Mouse (Mus musculus): Measurements from ENCODE around the gene Mrpl32. TPM values are rescaled to one million over a fixed set of nuclear protein-coding genes. Genes with fewer than 3 reads are reported as not detected.

The Mrpl32 gene
- polyA plus RNA-seq, 1 experiment, result 9.7 TPM

- DNase-seq, result no peak
- WGBS, result 8% methylated on average over 10 of the region's 10 CpGs
- Histone ChIP-seq H3K36me3 (ENCODE audit: control insufficient read depth, insufficient read depth, low read length) (peaks cover 3% of the 10 kb centered on the region), H3K27ac (ENCODE audit: insufficient read depth, low read depth, low read length) (peak overlapping the region; percentile 67), H3K4me3 (ENCODE audit: insufficient read depth, low read depth, low read length) (peak overlapping the region; percentile 97), H3K4me1 (ENCODE audit: control insufficient read depth, insufficient read depth, low read length) (0 out of 2 replicates have a peak, but pooled peaks cover 3% of the 10 kb centered on the region), H3K27me3 (replicated peaks; ENCODE audit: control insufficient read depth, insufficient read depth, low read length) (no peaks in the 10 kb centered on the region)
- TF ChIP-seq POLR2A (IDR thresholded peaks at IDR 0.05; ENCODE audit: low read depth, low read length), result no peak
- no peak for TF ChIP-seq CTCF (conservative IDR thresholded peaks at IDR 0.05; ENCODE audit: insufficient read depth, insufficient read length, low read depth, low read length)
Observed at GRCm38 (mm10) chr13:14612463-14612862, 502 bp downstream of the Mrpl32 start.

DNA sequence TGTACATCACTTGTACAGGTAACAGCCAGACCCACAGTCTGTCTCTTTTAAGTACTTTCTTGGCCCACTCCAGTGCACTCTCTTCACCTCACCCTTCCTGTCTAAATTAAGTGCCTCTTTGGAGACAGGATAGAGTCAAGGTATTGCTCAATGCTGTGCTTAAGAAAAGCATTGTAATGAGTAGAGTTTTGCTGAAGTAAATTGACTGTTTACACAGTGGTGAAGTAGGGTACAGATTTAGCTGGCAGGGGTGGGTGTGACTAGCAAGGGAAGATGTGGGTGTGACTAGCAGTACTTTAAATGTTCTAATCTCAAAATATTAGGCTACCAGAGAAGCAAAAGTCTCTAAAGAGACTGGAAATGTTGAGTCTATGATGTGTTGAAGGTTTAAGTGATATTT lies 5.3 kb downstream of the Mrpl32 start:
- H3K27ac ChIP-seq (ENCODE audit: insufficient read depth, low read depth, low read length), result no peak overlapping the region
- H3K36me3 ChIP-seq (ENCODE audit: control insufficient read depth, insufficient read depth, low read length), result no peaks in the 10 kb centered on the region
- TF ChIP-seq POLR2A (IDR thresholded peaks at IDR 0.05; ENCODE audit: low read depth, low read length), result no peak
- TF ChIP-seq CTCF (conservative IDR thresholded peaks at IDR 0.05; ENCODE audit: insufficient read depth, insufficient read length, low read depth, low read length), result no peak
- H3K27me3 ChIP-seq (replicated peaks; ENCODE audit: control insufficient read depth, insufficient read depth, low read length), result no peaks in the 10 kb centered on the region
- no peak overlapping the region for H3K4me3 ChIP-seq (ENCODE audit: insufficient read depth, low read depth, low read length)
- H3K4me1 ChIP-seq (ENCODE audit: control insufficient read depth, insufficient read depth, low read length), result no peaks in the 10 kb centered on the region
- DNase-seq, result no peak

- no peaks in the 10 kb centered on the region for H3K36me3 ChIP-seq (ENCODE audit: control insufficient read depth, insufficient read depth, low read length)
- DNase-seq, result no peak
- H3K27ac ChIP-seq (ENCODE audit: insufficient read depth, low read depth, low read length), result no peak overlapping the region
- H3K4me1 ChIP-seq (ENCODE audit: control insufficient read depth, insufficient read depth, low read length), result no peaks in the 10 kb centered on the region
- no peak overlapping the region for H3K4me3 ChIP-seq (ENCODE audit: insufficient read depth, low read depth, low read length)
- TF ChIP-seq POLR2A (IDR thresholded peaks at IDR 0.05; ENCODE audit: low read depth, low read length) (no peak), CTCF (conservative IDR thresholded peaks at IDR 0.05; ENCODE audit: insufficient read depth, insufficient read length, low read depth, low read length) (no peak)
- no peaks in the 10 kb centered on the region for H3K27me3 ChIP-seq (replicated peaks; ENCODE audit: control insufficient read depth, insufficient read depth, low read length)
- 93% methylated on average over 2 of the region's 2 CpGs for WGBS
Observed at GRCm38 (mm10) chr13:14602744-14603143, 10.2 kb downstream of the Mrpl32 start.

GRCm38 (mm10) chr13:14580392-14580791 lies 32.6 kb downstream of the Mrpl32 start:
- Histone ChIP-seq H3K4me3 (ENCODE audit: insufficient read depth, low read depth, low read length) (no peak overlapping the region), H3K36me3 (ENCODE audit: control insufficient read depth, insufficient read depth, low read length) (no peaks in the 10 kb centered on the region), H3K27ac (ENCODE audit: insufficient read depth, low read depth, low read length) (no peak overlapping the region), H3K4me1 (ENCODE audit: control insufficient read depth, insufficient read depth, low read length) (no peaks in the 10 kb centered on the region), H3K27me3 (replicated peaks; ENCODE audit: control insufficient read depth, insufficient read depth, low read length) (no peaks in the 10 kb centered on the region)
- TF ChIP-seq CTCF (conservative IDR thresholded peaks at IDR 0.05; ENCODE audit: insufficient read depth, insufficient read length, low read depth, low read length) (no peak), POLR2A (IDR thresholded peaks at IDR 0.05; ENCODE audit: low read depth, low read length) (no peak)
- no peak for DNase-seq
- 79% methylated on average over 3 of the region's 3 CpGs for WGBS

- Histone ChIP-seq H3K27me3 (replicated peaks; ENCODE audit: control insufficient read depth, insufficient read depth, low read length) (no peaks in the 10 kb centered on the region), H3K4me1 (ENCODE audit: control insufficient read depth, insufficient read depth, low read length) (no peaks in the 10 kb centered on the region), H3K4me3 (ENCODE audit: insufficient read depth, low read depth, low read length) (no peak overlapping the region), H3K36me3 (ENCODE audit: control insufficient read depth, insufficient read depth, low read length) (no peaks in the 10 kb centered on the region), H3K27ac (ENCODE audit: insufficient read depth, low read depth, low read length) (no peak overlapping the region)
- no peak for TF ChIP-seq CTCF (conservative IDR thresholded peaks at IDR 0.05; ENCODE audit: insufficient read depth, insufficient read length, low read depth, low read length)
- no peak for TF ChIP-seq POLR2A (IDR thresholded peaks at IDR 0.05; ENCODE audit: low read depth, low read length)
- no peak for DNase-seq
Observed at GRCm38 (mm10) chr13:14574128-14574527, 38.8 kb downstream of the Mrpl32 start.

- Histone ChIP-seq H3K27me3 (replicated peaks; ENCODE audit: control insufficient read depth, insufficient read depth, low read length) (no peaks in the 10 kb centered on the region), H3K27ac (ENCODE audit: insufficient read depth, low read depth, low read length) (no peak overlapping the region), H3K4me1 (ENCODE audit: control insufficient read depth, insufficient read depth, low read length) (no peaks in the 10 kb centered on the region), H3K36me3 (ENCODE audit: control insufficient read depth, insufficient read depth, low read length) (no peaks in the 10 kb centered on the region), H3K4me3 (ENCODE audit: insufficient read depth, low read depth, low read length) (no peak overlapping the region)
- TF ChIP-seq CTCF (conservative IDR thresholded peaks at IDR 0.05; ENCODE audit: insufficient read depth, insufficient read length, low read depth, low read length) (no peak), POLR2A (IDR thresholded peaks at IDR 0.05; ENCODE audit: low read depth, low read length) (no peak)
- WGBS, result 91% methylated on average over 1 of the region's 1 CpGs
- DNase-seq, result no peak
Observed at GRCm38 (mm10) chr13:14561336-14561735, 51.6 kb downstream of the Mrpl32 start.

Other genes starting within 250 kb of the Mrpl32 start
- 0.03 TPM in 1 of 2 replicates, not detected in the other for gene Hecw1, start 89.9 kb downstream of the Mrpl32 start, polyA plus RNA-seq (2012; rRNA removed)
- gene Psma2, start 75 bp upstream of the Mrpl32 start, polyA plus RNA-seq (2012; rRNA removed), result 40.4 and 53.1 TPM in 2 replicates
- gene AW209491, start 17.0 kb upstream of the Mrpl32 start, polyA plus RNA-seq (2012; rRNA removed), result 7.1 and 8.0 TPM in 2 replicates